Mouse (Mus musculus) left cerebral cortex, adult 18-20 months (tissue): ENCODE results near the gene Oma1. TPM values are rescaled to one million over a fixed set of nuclear protein-coding genes. Genes with fewer than 3 reads are reported as not detected.

ENCODE experiments used
- DNase-seq, 2 experiments: peaks; one replicate each; pipeline ENCODE4 v3.0.0; 2021 to 2022; ENCODE audit warnings: low spot score in 2 of 2, mixed read lengths in 1 of 2
- long read RNA-seq, 2 experiments: library from polyadenylated mRNA; stranded (forward); transcript quantifications; one replicate each; pipeline ENCODE4 v2.0.0; 2021
- total RNA-seq, 2 experiments: library from RNA; stranded (reverse); gene quantifications; 2 replicates each; pipeline ENCODE4 v1.2.3; 2021

Oma1 gene
- total RNA-seq = 1 to 10 TPM; 9.7 to 10.0 TPM
- long read RNA-seq, experiment 1, partial matches to known transcripts = 0 of 5 reads
- long read RNA-seq, experiment 1, other reads (novel, unspliced or antisense) = 2 of 5 reads
- long read RNA-seq, experiment 2, partial matches to known transcripts = 1 of 4 reads
- long read RNA-seq, experiment 2, other reads (novel, unspliced or antisense) = 2 of 4 reads

- DNase-seq = peak; percentile 96 to 98
Observed at GRCm38 (mm10) chr4:103313587-103314525, at the start of gene Oma1. Gene Oma1 (plus strand): TSS chr4:103313812.

- no peak for DNase-seq
Observed at GRCm38 (mm10) chr4:103263812-103264396, 49.7 kb upstream of the Oma1 start.

- DNase-seq = no peak
Observed at GRCm38 (mm10) chr4:103265166-103265565, 48.4 kb upstream of the Oma1 start.

- DNase-seq = no peak
Observed at GRCm38 (mm10) chr4:103269336-103269735, 44.3 kb upstream of the Oma1 start.

- DNase-seq = no peak
Observed at GRCm38 (mm10) chr4:103273021-103273420, 40.6 kb upstream of the Oma1 start.

GRCm38 (mm10) chr4:103288342-103288741, 25.3 kb upstream of the Oma1 start:
- DNase-seq = peak in 1 of 2 experiments; percentile 2

- DNase-seq = no peak
Observed at GRCm38 (mm10) chr4:103290763-103291162, 22.8 kb upstream of the Oma1 start, which contains the start of gene 4921539E11Rik. Gene 4921539E11Rik (minus strand): TSS chr4:103290863.

GRCm38 (mm10) chr4:103299342-103299741, 14.3 kb upstream of the Oma1 start:
- DNase-seq = peak; percentile 20 to 27

- DNase-seq = no peak
Observed at GRCm38 (mm10) chr4:103303851-103304250, 9.8 kb upstream of the Oma1 start.

GRCm38 (mm10) chr4:103314526-103314910, 906 bp downstream of the Oma1 start:
- DNase-seq = no peak

- no peak for DNase-seq
Observed at GRCm38 (mm10) chr4:103315861-103316260, 2.2 kb downstream of the Oma1 start.

GRCm38 (mm10) chr4:103321461-103321860, 7.8 kb downstream of the Oma1 start:
- no peak for DNase-seq

- no peak for DNase-seq
Observed at GRCm38 (mm10) chr4:103324688-103325451, 11.3 kb downstream of the Oma1 start.

GRCm38 (mm10) chr4:103326994-103327393, 13.4 kb downstream of the Oma1 start:
- no peak for DNase-seq

GRCm38 (mm10) chr4:103329348-103329747, 15.7 kb downstream of the Oma1 start:
- DNase-seq = no peak

GRCm38 (mm10) chr4:103335134-103335533, 21.5 kb downstream of the Oma1 start:
- DNase-seq = no peak

- no peak for DNase-seq
Observed at GRCm38 (mm10) chr4:103340726-103341125, 27.1 kb downstream of the Oma1 start.

GRCm38 (mm10) chr4:103341620-103342019, 28.0 kb downstream of the Oma1 start:
- DNase-seq = no peak

- DNase-seq = peak in 1 of 2 experiments; percentile 22
Observed at GRCm38 (mm10) chr4:103346058-103346457, 32.4 kb downstream of the Oma1 start.

GRCm38 (mm10) chr4:103346849-103347248, 33.2 kb downstream of the Oma1 start:
- DNase-seq = no peak

- DNase-seq = no peak
Observed at GRCm38 (mm10) chr4:103349219-103349618, 35.6 kb downstream of the Oma1 start.
